Mouse (Mus musculus): ENCODE measurements around the gene Ensa. TPM values are rescaled to one million over a fixed set of nuclear protein-coding genes. Genes with fewer than 3 reads are reported as not detected.
A peak's percentile ranks its signal among the peaks of the same experiment; 100 is the strongest.
"Not testable (repeated sequence)": the region's sequence is repeated elsewhere in the genome, so short reads cannot be mapped to it uniquely, and the experiment has no call there.

The Ensa gene
- total RNA-seq, 2 experiments from 2014 or later, result 349 to 358 TPM

GRCm38 (mm10) chr3:95666124-95666844, 41.5 kb downstream of the Ensa start:
- Histone ChIP-seq H3K27ac (no peak overlapping the region), H3K4me3 (no peak overlapping the region)
- intact Hi-C loops (cut with DNase I), result no loop called here
- no peak for TF ChIP-seq CTCF (IDR thresholded peaks at IDR 0.05)
- no peak for DNase-seq (ENCODE audit: extremely low spot score in 1 of 2, low spot score in 2 of 2)

- peak overlapping the region; percentile 55 for H3K27ac ChIP-seq
- no peak for TF ChIP-seq CTCF (IDR thresholded peaks at IDR 0.05)
- H3K4me3 ChIP-seq, result no peak overlapping the region
- intact Hi-C loops (cut with DNase I), result no loop called here
- DNase-seq (ENCODE audit: extremely low spot score in 1 of 2, low spot score in 2 of 2), result no peak
Measured at GRCm38 (mm10) chr3:95667521-95667920, 42.7 kb downstream of the Ensa start.

- no peak for TF ChIP-seq CTCF (IDR thresholded peaks at IDR 0.05)
- intact Hi-C loops (cut with DNase I), result no loop called here
- peak overlapping the region; percentile 55 for H3K27ac ChIP-seq
- DNase-seq (ENCODE audit: extremely low spot score in 1 of 2, low spot score in 2 of 2), result no peak
- no peak overlapping the region for H3K4me3 ChIP-seq
Measured at GRCm38 (mm10) chr3:95668026-95668425, 43.2 kb downstream of the Ensa start.

- Histone ChIP-seq H3K4me3 (no peak overlapping the region), H3K27ac (peak overlapping the region; percentile 53)
- TF ChIP-seq CTCF (IDR thresholded peaks at IDR 0.05), result no peak
- intact Hi-C loops (cut with DNase I), result no loop called here
- DNase-seq (ENCODE audit: extremely low spot score in 1 of 2, low spot score in 2 of 2), result no peak
Measured at GRCm38 (mm10) chr3:95668589-95669308, 44.0 kb downstream of the Ensa start.

- no peak overlapping the region; the same call in 1 of the 2 replicates for H3K27ac ChIP-seq
- TF ChIP-seq CTCF (IDR thresholded peaks at IDR 0.05), result no peak
- intact Hi-C loops (cut with DNase I), result no loop called here
- no peak overlapping the region for H3K4me3 ChIP-seq
- no peak for DNase-seq (ENCODE audit: extremely low spot score in 1 of 2, low spot score in 2 of 2)
Measured at GRCm38 (mm10) chr3:95669309-95669665, 44.5 kb downstream of the Ensa start.

GRCm38 (mm10) chr3:95670419-95670818, 45.6 kb downstream of the Ensa start:
- intact Hi-C loops (cut with DNase I), result loop anchor here (5.0 kb wide), 1 partner anchor 153 kb away; no protein-coding TSS in a partner anchor
- TF ChIP-seq CTCF (IDR thresholded peaks at IDR 0.05), result peak; percentile 31
- not testable (repeated sequence) for H3K27ac ChIP-seq; H3K4me3 ChIP-seq; DNase-seq (ENCODE audit: extremely low spot score in 1 of 2, low spot score in 2 of 2)

GRCm38 (mm10) chr3:95671201-95671600, 46.4 kb downstream of the Ensa start:
- Histone ChIP-seq H3K27ac (no peak overlapping the region), H3K4me3 (no peak overlapping the region)
- DNase-seq (ENCODE audit: extremely low spot score in 1 of 2, low spot score in 2 of 2), result no peak
- intact Hi-C loops (cut with DNase I), result loop anchor here (5.0 kb wide), 1 partner anchor 154 kb away; no protein-coding TSS in a partner anchor
- no peak for TF ChIP-seq CTCF (IDR thresholded peaks at IDR 0.05)

- intact Hi-C loops (cut with DNase I), result loop anchor here (5.0 kb wide), 1 partner anchor 155 kb away; no protein-coding TSS in a partner anchor
- DNase-seq (ENCODE audit: extremely low spot score in 1 of 2, low spot score in 2 of 2), result no peak
- Histone ChIP-seq H3K27ac (no peak overlapping the region), H3K4me3 (no peak overlapping the region)
- no peak for TF ChIP-seq CTCF (IDR thresholded peaks at IDR 0.05)
Measured at GRCm38 (mm10) chr3:95672461-95672860, 47.7 kb downstream of the Ensa start.

- no peak for TF ChIP-seq CTCF (IDR thresholded peaks at IDR 0.05)
- Histone ChIP-seq H3K4me3 (no peak overlapping the region), H3K27ac (no peak overlapping the region; the same call in 1 of the 2 replicates)
- intact Hi-C loops (cut with DNase I), result loop anchor here (5.0 kb wide), 1 partner anchor 156 kb away; no protein-coding TSS in a partner anchor
- DNase-seq (ENCODE audit: extremely low spot score in 1 of 2, low spot score in 2 of 2), result no peak
Measured at GRCm38 (mm10) chr3:95672861-95673706, 48.3 kb downstream of the Ensa start.

GRCm38 (mm10) chr3:95673707-95674211, 49.0 kb downstream of the Ensa start:
- intact Hi-C loops (cut with DNase I), result loop anchor here (5.0 kb wide), 1 partner anchor 156 kb away; no protein-coding TSS in a partner anchor
- no peak overlapping the region for H3K4me3 ChIP-seq
- peak overlapping the region; percentile 83 for H3K27ac ChIP-seq
- no peak for TF ChIP-seq CTCF (IDR thresholded peaks at IDR 0.05)
- no peak for DNase-seq (ENCODE audit: extremely low spot score in 1 of 2, low spot score in 2 of 2)

GRCm38 (mm10) chr3:95674236-95674635, 49.4 kb downstream of the Ensa start:
- no peak for DNase-seq (ENCODE audit: extremely low spot score in 1 of 2, low spot score in 2 of 2)
- H3K27ac ChIP-seq, result peak overlapping the region; percentile 83
- no peak overlapping the region for H3K4me3 ChIP-seq
- intact Hi-C loops (cut with DNase I), result loop anchor here (5.0 kb wide), 1 partner anchor 157 kb away; no protein-coding TSS in a partner anchor
- no peak for TF ChIP-seq CTCF (IDR thresholded peaks at IDR 0.05)
